Mouse (Mus musculus) heart, postnatal 10 days (tissue): ENCODE measurements around the gene Gm2a. TPM values are rescaled to one million over a fixed set of nuclear protein-coding genes. Genes with fewer than 3 reads are reported as not detected.
A peak's percentile ranks its signal among the peaks of the same experiment; 100 is the strongest.
"Not testable (repeated sequence)": the region's sequence is repeated elsewhere in the genome, so short reads cannot be mapped to it uniquely, and the experiment has no call there.

Experiments used
- DNase-seq, 2 experiments: peaks; one replicate each; pipeline ENCODE4 v3.0.0; 2021
- intact Hi-C: fragments of 180-260 bp; cut with DNase I; formaldehyde crosslinking; loops from one replicate; pipeline ENCODE4 v1.15.1; 2025
- total RNA-seq, 2 experiments: library from RNA; stranded (reverse); gene quantifications; 2 replicates each; pipeline ENCODE4 v1.2.3; 2021

The Gm2a gene
- total RNA-seq, 2 experiments from 2014 or later = 12.7 to 13.5 TPM

GRCm38 (mm10) chr11:55096296-55096695, 1.6 kb upstream of the Gm2a start:
- intact Hi-C loops = loop anchor here (5.0 kb wide), 1 partner anchor 61 kb away; no protein-coding TSS in a partner anchor
- not testable (repeated sequence) for DNase-seq

- intact Hi-C loops = loop anchor here (5.0 kb wide), 1 partner anchor 60 kb away; no protein-coding TSS in a partner anchor
- no peak for DNase-seq
These were observed 1.0 kb upstream of the Gm2a start for GRCm38 (mm10) chr11:55096731-55097462.

GRCm38 (mm10) chr11:55098189-55098915, 437 bp downstream of the Gm2a start:
- intact Hi-C loops = loop anchor here (5.0 kb wide), 1 partner anchor 59 kb away; no protein-coding TSS in a partner anchor
- no peak for DNase-seq

- intact Hi-C loops = loop anchor here (5.0 kb wide), 1 partner anchor 58 kb away; no protein-coding TSS in a partner anchor
- no peak for DNase-seq
These were observed 1.3 kb downstream of the Gm2a start for GRCm38 (mm10) chr11:55099019-55099771.

GRCm38 (mm10) chr11:55099868-55100267, 2.0 kb downstream of the Gm2a start:
- intact Hi-C loops = loop anchor here (5.0 kb wide), 1 partner anchor 57 kb away; no protein-coding TSS in a partner anchor
- DNase-seq = no peak

GRCm38 (mm10) chr11:55102015-55102414, 4.1 kb downstream of the Gm2a start:
- intact Hi-C loops = no loop called here
- no peak for DNase-seq

GRCm38 (mm10) chr11:55103229-55103628, 5.3 kb downstream of the Gm2a start:
- intact Hi-C loops = no loop called here
- DNase-seq = no peak

- DNase-seq = no peak
- intact Hi-C loops = no loop called here
These were observed 7.5 kb downstream of the Gm2a start for GRCm38 (mm10) chr11:55105389-55105788.

GRCm38 (mm10) chr11:55106636-55107035, 8.7 kb downstream of the Gm2a start:
- DNase-seq = no peak
- intact Hi-C loops = no loop called here

- no peak for DNase-seq
- intact Hi-C loops = no loop called here
These were observed 11.8 kb downstream of the Gm2a start for GRCm38 (mm10) chr11:55109521-55110300.

- intact Hi-C loops = no loop called here
- no peak for DNase-seq
These were observed 12.8 kb downstream of the Gm2a start for GRCm38 (mm10) chr11:55110566-55111169.

- DNase-seq = peak; percentile 28 to 29
- intact Hi-C loops = no loop called here
These were observed 15.4 kb downstream of the Gm2a start for GRCm38 (mm10) chr11:55113209-55113860.

- intact Hi-C loops, DNase-seq: not testable (repeated sequence)
These were observed 15.9 kb downstream of the Gm2a start for GRCm38 (mm10) chr11:55113861-55114250.

GRCm38 (mm10) chr11:55114291-55114690, 16.4 kb downstream of the Gm2a start:
- intact Hi-C loops = no loop called here
- no peak for DNase-seq

GRCm38 (mm10) chr11:55116004-55116403, 18.1 kb downstream of the Gm2a start:
- no peak for DNase-seq
- intact Hi-C loops = no loop called here

- intact Hi-C loops = no loop called here
- no peak for DNase-seq
These were observed 19.1 kb downstream of the Gm2a start for GRCm38 (mm10) chr11:55117031-55117430.

- intact Hi-C loops = no loop called here
- DNase-seq = no peak
These were observed 22.4 kb downstream of the Gm2a start for GRCm38 (mm10) chr11:55120279-55120678.

- intact Hi-C loops = no loop called here
These were observed 22.9 kb downstream of the Gm2a start for GRCm38 (mm10) chr11:55120821-55121271.

GRCm38 (mm10) chr11:55121430-55121829, 23.5 kb downstream of the Gm2a start:
- intact Hi-C loops = no loop called here
- DNase-seq = no peak

More at GRCm38 (mm10) chr11:55120821-55121271, 22.9 kb downstream of the Gm2a start:
- DNase-seq = peak in 1 of 2 experiments; percentile 25
